Mouse (Mus musculus) liver, adult 2 months (tissue): ENCODE measurements around the gene Aldh1a2. TPM values are rescaled to one million over a fixed set of nuclear protein-coding genes. Genes with fewer than 3 reads are reported as not detected.

Experiments used
- DNase-seq: peaks from one replicate; pipeline ENCODE4 v3.0.0-alpha.2; 2011; ENCODE audit warnings: low read depth, low spot score; ENCODE audit errors: extremely low read depth
- H3K27ac ChIP-seq: fragments of 200-500 bp; replicated peaks from 2 replicates; pipeline ENCODE4 v1.5.1; 2012; ENCODE audit warnings: low read depth, mild to moderate bottlenecking, control low read depth, inconsistent platforms, low read length; ENCODE audit not compliant: insufficient read depth
- H3K27me3 ChIP-seq: fragments of 200-500 bp; 2 replicates; pipeline ENCODE4 v1.6.1; 2012; ENCODE audit warnings: mild to moderate bottlenecking, moderate library complexity, low read length, inconsistent platforms; ENCODE audit not compliant: control insufficient read depth, insufficient read depth
- H3K36me3 ChIP-seq: fragments of 200-500 bp; 2 replicates; pipeline ENCODE4 v1.6.1; 2012; ENCODE audit warnings: low read length, inconsistent platforms; ENCODE audit not compliant: control insufficient read depth, insufficient read depth
- H3K4me1 ChIP-seq: fragments of 200-500 bp; 2 replicates; pipeline ENCODE4 v1.6.1; 2011; ENCODE audit warnings: low read length; ENCODE audit not compliant: control insufficient read depth, insufficient read depth
- H3K4me3 ChIP-seq: fragments of 200-500 bp; 2 replicates; pipeline ENCODE4 v1.5.1; 2011; ENCODE audit warnings: low read depth, mild to moderate bottlenecking, control low read depth, low read length, moderate library complexity; ENCODE audit not compliant: insufficient read depth
- H3K79me2 ChIP-seq: fragments of 200-500 bp; 2 replicates; pipeline ENCODE4 v1.6.1; 2012; ENCODE audit warnings: inconsistent platforms, mild to moderate bottlenecking, low read length, moderate library complexity; ENCODE audit not compliant: control insufficient read depth, insufficient read depth
- H3K9ac ChIP-seq: fragments of 200-500 bp; 2 replicates; pipeline ENCODE4 v1.6.1; 2012; ENCODE audit warnings: low read depth, mild to moderate bottlenecking, control low read depth, inconsistent platforms, low read length
- CTCF ChIP-seq: fragments of 200-500 bp; IDR thresholded peaks from 2 replicates; pipeline ENCODE4 v1.5.1; 2011; ENCODE audit warnings: low read depth, low read length, control low read depth
- POLR2A ChIP-seq: fragments of 200-500 bp; IDR thresholded peaks from 2 replicates; pipeline ENCODE4 v1.6.1; 2011; ENCODE audit warnings: low read length, control low read depth; ENCODE audit not compliant: insufficient read depth; ENCODE audit errors: extremely low read depth
- WGBS: fragments of 180-500 bp; shearing (Covaris S2); methylation state at CpG from one replicate; pipeline ENCODE4 v1.1.7; 2018; 5-methylcytosine and 5-hydroxymethylcytosine counted together
- polyA plus RNA-seq: library from polyadenylated mRNA; depleted of rRNA; stranded (reverse); fragments of >200 nt; gene quantifications from 2 replicates; pipeline ENCODE4 v1.2.3, GENCODE M21; 2012
- total RNA-seq: library from RNA; depleted of rRNA; stranded (reverse); fragments of >200 nt; gene quantifications from 2 replicates; pipeline ENCODE4 v1.2.3, GENCODE M21; 2014

Aldh1a2 gene
- total and polyA plus RNA-seq, 2 experiments, result 0.09 to 0.46 TPM

GRCm38 (mm10) chr9:71173533-71173932, 42.1 kb upstream of the Aldh1a2 start:
- no peaks in the 10 kb centered on the region for H3K36me3 ChIP-seq
- H3K27ac ChIP-seq, result 0 out of 2 replicates have a peak overlapping the region, but pooled peaks have one; percentile 10
- no peak for DNase-seq
- H3K9ac ChIP-seq, result no peak overlapping the region
- peak; percentile 18; the same call in 1 of the 2 replicates for TF ChIP-seq CTCF
- TF ChIP-seq POLR2A, result no peak
- 74% methylated on average over 9 of the region's 9 CpGs for WGBS
- no peaks in the 10 kb centered on the region for H3K27me3 ChIP-seq
- H3K79me2 ChIP-seq, result peaks cover 1% of the 10 kb centered on the region; the same call in 1 of the 2 replicates
- H3K4me1 ChIP-seq, result peaks cover 21% of the 10 kb centered on the region
- no peak overlapping the region for H3K4me3 ChIP-seq

DNA sequence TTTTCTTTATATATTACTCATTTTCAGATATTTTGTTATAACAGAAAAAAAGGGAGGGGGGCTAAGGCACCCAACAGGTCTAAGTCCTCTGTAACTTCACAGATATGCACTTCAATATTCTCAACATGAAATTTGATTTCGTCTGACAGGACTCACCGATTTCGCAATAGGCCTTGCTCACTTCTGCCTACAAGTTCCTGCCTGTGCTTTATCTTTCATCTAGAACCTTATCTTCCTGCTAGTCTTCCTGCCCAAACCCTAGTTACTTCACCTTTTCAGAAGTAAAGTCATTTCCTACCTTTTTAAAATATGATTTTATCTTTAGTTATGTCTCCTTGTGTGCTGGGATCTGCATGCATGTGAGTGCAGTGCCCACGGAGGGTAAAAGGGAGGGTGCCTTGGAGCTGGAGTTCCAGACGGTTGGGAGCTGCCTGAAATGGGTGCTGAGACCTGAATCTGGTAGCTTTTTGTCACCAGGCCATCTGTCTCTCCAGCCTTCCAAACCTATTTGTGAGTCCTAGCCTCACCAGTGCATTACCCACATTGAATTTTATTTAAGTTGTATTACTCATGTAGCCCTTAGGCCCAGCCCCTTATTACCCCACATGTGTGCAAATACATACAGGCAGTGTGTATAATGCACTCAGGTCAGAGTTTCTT, 41.1 kb upstream of the Aldh1a2 start:
- no peaks in the 10 kb centered on the region for H3K36me3 ChIP-seq
- H3K79me2 ChIP-seq, result no peaks in the 10 kb centered on the region
- peak; percentile 80 for DNase-seq
- H3K9ac ChIP-seq, result no peak overlapping the region
- H3K27ac ChIP-seq, result peak overlapping the region; percentile 73
- TF ChIP-seq POLR2A, result no peak
- no peak for TF ChIP-seq CTCF
- 31% methylated on average over 5 of the region's 5 CpGs for WGBS
- no peaks in the 10 kb centered on the region for H3K27me3 ChIP-seq
- no peak overlapping the region for H3K4me3 ChIP-seq
- peaks cover 20% of the 10 kb centered on the region for H3K4me1 ChIP-seq

DNA sequence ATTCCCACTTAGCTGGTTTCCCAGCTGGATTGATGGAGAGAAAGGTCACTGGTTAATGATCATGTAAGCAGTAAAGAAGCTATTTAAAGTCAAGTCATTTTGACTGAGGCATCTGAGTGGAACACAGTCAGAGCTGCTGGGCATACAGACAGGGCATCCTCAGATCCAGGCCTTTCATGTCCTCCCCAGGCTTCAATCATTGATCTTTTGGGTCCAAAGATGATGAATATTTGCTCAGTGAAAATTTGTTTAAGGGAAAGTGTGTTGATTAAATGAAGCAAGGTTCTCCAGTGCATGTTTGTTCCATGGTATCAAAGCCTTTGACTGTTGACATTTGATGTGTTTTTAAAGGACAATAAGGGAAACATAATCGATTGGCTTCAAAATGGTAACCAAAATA, 39.9 kb upstream of the Aldh1a2 start:
- Histone ChIP-seq H3K4me1 (peaks cover 22% of the 10 kb centered on the region), H3K9ac (no peak overlapping the region), H3K27ac (peak overlapping the region; percentile 75), H3K4me3 (no peak overlapping the region), H3K27me3 (no peaks in the 10 kb centered on the region), H3K36me3 (no peaks in the 10 kb centered on the region), H3K79me2 (no peaks in the 10 kb centered on the region)
- WGBS, result 31% methylated on average over 1 of the region's 1 CpGs
- DNase-seq, result peak; percentile 99
- no peak for TF ChIP-seq CTCF
- TF ChIP-seq POLR2A, result no peak

DNA sequence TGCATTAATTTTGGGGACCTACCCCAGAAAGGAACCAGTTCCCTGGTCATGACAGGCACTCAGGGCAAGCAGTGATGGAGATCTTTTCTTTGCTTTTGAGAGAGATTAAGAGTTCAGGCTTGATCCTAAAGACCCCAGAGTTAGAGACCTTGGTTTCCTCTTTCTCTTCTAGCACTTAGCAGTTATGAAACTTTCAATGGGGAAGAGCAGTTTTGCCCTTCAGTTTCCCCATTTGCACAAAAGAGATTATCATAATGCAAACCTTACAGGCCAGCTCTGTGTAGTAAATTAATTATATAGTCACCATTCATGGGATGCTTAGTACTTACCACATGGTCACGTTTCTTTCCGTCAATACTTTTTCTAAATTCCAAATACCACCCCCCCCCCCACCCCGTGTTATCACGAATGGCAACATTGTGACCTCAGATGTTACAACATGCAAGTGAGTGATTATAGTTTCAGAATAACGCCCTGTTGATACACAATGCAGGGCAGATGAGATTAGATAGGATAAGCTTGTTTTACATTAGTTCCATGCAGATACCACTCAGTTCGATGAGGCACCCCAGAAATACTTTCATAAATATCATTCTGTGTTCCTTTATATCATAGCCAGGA, 36.2 kb upstream of the Aldh1a2 start:
- Histone ChIP-seq H3K9ac (no peak overlapping the region), H3K27me3 (no peaks in the 10 kb centered on the region), H3K36me3 (no peaks in the 10 kb centered on the region), H3K79me2 (no peaks in the 10 kb centered on the region), H3K4me3 (no peak overlapping the region), H3K27ac (no peak overlapping the region), H3K4me1 (peaks cover 16% of the 10 kb centered on the region)
- WGBS, result 31% methylated on average over 6 of the region's 6 CpGs
- no peak for DNase-seq
- no peak for TF ChIP-seq CTCF
- TF ChIP-seq POLR2A, result no peak

DNA sequence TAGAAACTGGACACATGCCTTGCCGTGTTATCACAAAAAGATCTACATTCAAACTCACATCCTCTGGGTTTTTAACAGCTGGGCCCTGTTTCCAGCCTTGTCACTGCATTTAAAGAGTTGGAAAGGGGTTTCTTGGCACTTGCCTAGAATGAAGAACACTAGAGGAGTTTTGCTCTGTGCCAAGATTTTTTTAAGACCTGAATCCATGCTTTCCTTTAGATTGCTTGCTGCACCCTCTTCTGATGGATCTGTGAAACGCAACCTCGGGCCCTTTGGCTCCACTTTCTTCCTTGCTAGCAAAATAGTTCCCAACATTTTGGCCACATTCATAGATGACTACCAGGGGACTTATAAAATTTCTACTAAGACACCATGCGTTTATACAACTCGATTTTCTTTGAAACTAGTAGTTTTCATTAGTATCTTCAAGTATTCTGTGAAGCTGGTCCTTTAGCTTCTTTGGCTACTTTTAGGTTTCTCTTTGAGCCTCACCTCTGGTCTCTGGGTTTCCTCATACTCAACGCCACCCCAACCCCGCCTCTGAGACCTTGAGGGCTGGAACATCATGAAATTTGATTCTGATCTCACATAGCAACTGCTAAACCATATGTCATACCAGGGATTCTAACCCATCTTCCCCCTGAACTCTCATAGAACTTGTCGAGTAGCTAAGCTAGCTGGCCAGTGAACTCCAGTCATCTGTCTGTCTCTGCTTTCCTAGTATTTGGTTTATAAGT, 35.5 kb upstream of the Aldh1a2 start:
- no peaks in the 10 kb centered on the region for H3K79me2 ChIP-seq
- no peak overlapping the region for H3K9ac ChIP-seq
- no peaks in the 10 kb centered on the region for H3K36me3 ChIP-seq
- WGBS, result 51% methylated on average over 8 of the region's 8 CpGs
- H3K4me3 ChIP-seq, result no peak overlapping the region
- TF ChIP-seq CTCF, result peak; percentile 41
- no peak for TF ChIP-seq POLR2A
- H3K27me3 ChIP-seq, result no peaks in the 10 kb centered on the region
- no peak overlapping the region for H3K27ac ChIP-seq
- peak; percentile 54 for DNase-seq
- peaks cover 9% of the 10 kb centered on the region for H3K4me1 ChIP-seq
